Mouse (Mus musculus): ENCODE results near the gene Aldh3a2. TPM values are rescaled to one million over a fixed set of nuclear protein-coding genes. Genes with fewer than 3 reads are reported as not detected.
"Not testable (repeated sequence)": the region's sequence is repeated elsewhere in the genome, so short reads cannot be mapped to it uniquely, and the experiment has no call there.

Aldh3a2 gene
- total RNA-seq, 2 experiments from 2014 or later: 10.6 to 30.6 TPM

GRCm38 (mm10) chr11:61222971-61223745, 44.1 kb downstream of the Aldh3a2 start:
- ATAC-seq (replicated peaks; ENCODE audit: low FRiP score, low TSS enrichment, poor library complexity, severe bottlenecking): peak; percentile 65; the same call in 1 of the 2 replicates

- ATAC-seq (replicated peaks; ENCODE audit: low FRiP score, low TSS enrichment, poor library complexity, severe bottlenecking): no peak
Measured at GRCm38 (mm10) chr11:61222007-61222406, 45.3 kb downstream of the Aldh3a2 start.

- ATAC-seq (replicated peaks; ENCODE audit: low FRiP score, low TSS enrichment, poor library complexity, severe bottlenecking): no peak
Measured at GRCm38 (mm10) chr11:61220156-61220881, 46.9 kb downstream of the Aldh3a2 start.

GRCm38 (mm10) chr11:61215936-61216335, 51.3 kb downstream of the Aldh3a2 start:
- no peak for ATAC-seq (replicated peaks; ENCODE audit: low FRiP score, low TSS enrichment, poor library complexity, severe bottlenecking)

GRCm38 (mm10) chr11:61212102-61212501, 55.2 kb downstream of the Aldh3a2 start:
- peak; percentile 53; the same call in 1 of the 2 replicates for ATAC-seq (replicated peaks; ENCODE audit: low FRiP score, low TSS enrichment, poor library complexity, severe bottlenecking)

- ATAC-seq (replicated peaks; ENCODE audit: low FRiP score, low TSS enrichment, poor library complexity, severe bottlenecking): no peak
Measured at GRCm38 (mm10) chr11:61208316-61208715, 58.9 kb downstream of the Aldh3a2 start.

GRCm38 (mm10) chr11:61207487-61208246, 59.6 kb downstream of the Aldh3a2 start, which contains the start of gene Aldh3a1:
Gene Aldh3a1 (plus strand): TSS chr11:61207537.
- ATAC-seq (replicated peaks; ENCODE audit: low FRiP score, low TSS enrichment, poor library complexity, severe bottlenecking): no peak

GRCm38 (mm10) chr11:61206136-61206535, 61.1 kb downstream of the Aldh3a2 start:
- no peak for ATAC-seq (replicated peaks; ENCODE audit: low FRiP score, low TSS enrichment, poor library complexity, severe bottlenecking)

GRCm38 (mm10) chr11:61205167-61205950, 61.9 kb downstream of the Aldh3a2 start:
- ATAC-seq (replicated peaks; ENCODE audit: low FRiP score, low TSS enrichment, poor library complexity, severe bottlenecking): no peak

- no peak for ATAC-seq (replicated peaks; ENCODE audit: low FRiP score, low TSS enrichment, poor library complexity, severe bottlenecking)
Measured at GRCm38 (mm10) chr11:61202810-61203209, 64.5 kb downstream of the Aldh3a2 start.

- ATAC-seq (replicated peaks; ENCODE audit: low FRiP score, low TSS enrichment, poor library complexity, severe bottlenecking): no peak
Measured at GRCm38 (mm10) chr11:61202186-61202585, 65.1 kb downstream of the Aldh3a2 start.

- ATAC-seq (replicated peaks; ENCODE audit: low FRiP score, low TSS enrichment, poor library complexity, severe bottlenecking): no peak
Measured at GRCm38 (mm10) chr11:61199620-61200362, 67.5 kb downstream of the Aldh3a2 start.

GRCm38 (mm10) chr11:61197935-61198334, 69.3 kb downstream of the Aldh3a2 start:
- ATAC-seq (replicated peaks; ENCODE audit: low FRiP score, low TSS enrichment, poor library complexity, severe bottlenecking): no peak

- no peak for ATAC-seq (replicated peaks; ENCODE audit: low FRiP score, low TSS enrichment, poor library complexity, severe bottlenecking)
Measured at GRCm38 (mm10) chr11:61196616-61197353, 70.5 kb downstream of the Aldh3a2 start.

- ATAC-seq (replicated peaks; ENCODE audit: low FRiP score, low TSS enrichment, poor library complexity, severe bottlenecking): peak; percentile 93
Measured at GRCm38 (mm10) chr11:61193392-61193791, 73.9 kb downstream of the Aldh3a2 start.

GRCm38 (mm10) chr11:61192779-61193178, 74.5 kb downstream of the Aldh3a2 start:
- no peak for ATAC-seq (replicated peaks; ENCODE audit: low FRiP score, low TSS enrichment, poor library complexity, severe bottlenecking)

- not testable (repeated sequence) for ATAC-seq (replicated peaks; ENCODE audit: low FRiP score, low TSS enrichment, poor library complexity, severe bottlenecking)
Measured at GRCm38 (mm10) chr11:61192123-61192522, 75.1 kb downstream of the Aldh3a2 start.

- no peak for ATAC-seq (replicated peaks; ENCODE audit: low FRiP score, low TSS enrichment, poor library complexity, severe bottlenecking)
Measured at GRCm38 (mm10) chr11:61190776-61191175, 76.5 kb downstream of the Aldh3a2 start.

Data from megakaryocyte-erythroid progenitor cell, adult 5-6 weeks (primary cell).